ENCODE assay signal across 20 mouse cellular contexts in genomic region chr9:48671841-48672240, GRCm38 (mm10).
"Had no signal": no experiment of that assay in that cellular context is flagged by ENCODE, and none has a peak within 500 bp of the region (broad histone marks: within the 10 kb centered on the region; RNA-seq: fewer than 3 reads in every experiment).

No protein-coding gene starts in this region.

- H3K27ac ChIP-seq: limb, embryonic 10.5 days; limb, embryonic 13.5 days; liver, embryonic 13.5 days; midbrain, embryonic 13.5 days; stomach, embryonic 15.5 days had no signal

- H3K4me1 ChIP-seq: liver, embryonic 13.5 days had no signal

- H3K4me2 ChIP-seq: limb, embryonic 13.5 days; liver, embryonic 13.5 days; midbrain, embryonic 13.5 days; stomach, embryonic 15.5 days had no signal

- H3K27me3 ChIP-seq: megakaryocyte, embryonic 14.5 days; midbrain, embryonic 13.5 days; stomach, embryonic 15.5 days had no signal

- H3K4me3 ChIP-seq: limb, embryonic 10.5 days; limb, embryonic 13.5 days; liver, embryonic 13.5 days; megakaryocyte, embryonic 14.5 days; midbrain, embryonic 10.5 days; midbrain, embryonic 13.5 days; stomach, embryonic 15.5 days had no signal

- ATAC-seq: intestine, embryonic 16.5 days; midbrain, embryonic 13.5 days; midbrain, embryonic 16.5 days had no signal

- DNase-seq: kidney, adult 18-20 months; kidney, adult 9 months; kidney, postnatal 25 days; liver; liver, embryonic 13.5 days; lung, adult 2 months; lung, postnatal 14 days; lung, postnatal 4 days; right cerebral cortex, adult 18-20 months; right cerebral cortex, postnatal 14 days; spleen, adult 18-20 months; thymus, postnatal 25 days had no signal

- H3K9ac ChIP-seq: limb, embryonic 13.5 days; liver, embryonic 13.5 days; midbrain, embryonic 13.5 days; stomach, embryonic 15.5 days had no signal

- H3K9me3 ChIP-seq: limb, embryonic 10.5 days; limb, embryonic 13.5 days; liver, embryonic 13.5 days; megakaryocyte, embryonic 14.5 days; midbrain, embryonic 10.5 days; midbrain, embryonic 13.5 days; stomach, embryonic 15.5 days had no signal

- H3K36me3 ChIP-seq: limb, embryonic 10.5 days; limb, embryonic 13.5 days; liver, embryonic 13.5 days; midbrain, embryonic 13.5 days; stomach, embryonic 15.5 days had no signal
